Mouse (Mus musculus) thymus, adult 18-20 months (tissue): Measurements from ENCODE around the gene Pde6b.

Experiments
- DNase-seq, 2 experiments: peaks; one replicate each; pipeline ENCODE4 v3.0.0; 2022; ENCODE audit warnings: mixed read lengths in 2 of 2

Gene Pde6b

GRCm38 (mm10) chr5:108403453-108403852 lies 15.3 kb downstream of the Pde6b start:
- DNase-seq: no peak

- DNase-seq: no peak
Observed at GRCm38 (mm10) chr5:108405460-108405859, 17.3 kb downstream of the Pde6b start.

- no peak for DNase-seq
Observed at GRCm38 (mm10) chr5:108406977-108407376, 18.8 kb downstream of the Pde6b start.

GRCm38 (mm10) chr5:108414711-108415110 lies 26.5 kb downstream of the Pde6b start:
- DNase-seq: no peak

GRCm38 (mm10) chr5:108422741-108423140 lies 34.5 kb downstream of the Pde6b start:
- DNase-seq: no peak

- no peak for DNase-seq
Observed at GRCm38 (mm10) chr5:108423427-108423826, 35.2 kb downstream of the Pde6b start.

- DNase-seq: peak in 1 of 2 experiments; percentile 13
Observed at GRCm38 (mm10) chr5:108427186-108427585, 39.0 kb downstream of the Pde6b start.

GRCm38 (mm10) chr5:108431196-108431595 lies 43.0 kb downstream of the Pde6b start:
- DNase-seq: no peak

- DNase-seq: peak; percentile 87 to 90
Observed at GRCm38 (mm10) chr5:108433804-108434587, 45.8 kb downstream of the Pde6b start, which contains the start of gene Atp5k. TSS of gene Atp5k (minus strand) at chr5:108434448.

GRCm38 (mm10) chr5:108436101-108436500 lies 47.9 kb downstream of the Pde6b start:
- DNase-seq: no peak

- DNase-seq: no peak
Observed at GRCm38 (mm10) chr5:108446973-108447372, 58.8 kb downstream of the Pde6b start.

- DNase-seq: no peak
Observed at GRCm38 (mm10) chr5:108447857-108448256, 59.7 kb downstream of the Pde6b start.

- DNase-seq: no peak
Observed at GRCm38 (mm10) chr5:108448785-108449668, 60.8 kb downstream of the Pde6b start, which contains the start of gene Mfsd7a. TSS of gene Mfsd7a (minus strand) at chr5:108448891.

GRCm38 (mm10) chr5:108450837-108451540 lies 62.8 kb downstream of the Pde6b start:
- DNase-seq: no peak

GRCm38 (mm10) chr5:108451611-108452010 lies 63.4 kb downstream of the Pde6b start:
- no peak for DNase-seq

- DNase-seq: no peak
Observed at GRCm38 (mm10) chr5:108452422-108452821, 64.2 kb downstream of the Pde6b start.

- no peak for DNase-seq
Observed at GRCm38 (mm10) chr5:108454094-108454493, 65.9 kb downstream of the Pde6b start.

GRCm38 (mm10) chr5:108458706-108459105 lies 70.5 kb downstream of the Pde6b start:
- DNase-seq: peak in 1 of 2 experiments; percentile 41

GRCm38 (mm10) chr5:108460461-108460860 lies 72.3 kb downstream of the Pde6b start:
- peak in 1 of 2 experiments; percentile 12 for DNase-seq

- DNase-seq: peak; percentile 99
Observed at GRCm38 (mm10) chr5:108461082-108462065, 73.2 kb downstream of the Pde6b start, which contains the start of gene Pcgf3. TSS of gene Pcgf3 (plus strand) at chr5:108461232.

GRCm38 (mm10) chr5:108462446-108462845 lies 74.3 kb downstream of the Pde6b start:
- DNase-seq: no peak
